Mouse (Mus musculus) forebrain, embryonic 16.5 days (tissue): Measurements from ENCODE around the gene Lpcat2b. TPM values are rescaled to one million over a fixed set of nuclear protein-coding genes. Genes with fewer than 3 reads are reported as not detected.

Source experiments
- ATAC-seq: fragments of 200-750 bp; cut with Nextera tagmentation; 2 replicates; pipeline ENCODE4 v1.8.0; 2017; ENCODE audit warnings: mild to moderate bottlenecking, moderate library complexity
- H3K27ac ChIP-seq: fragments of 300-500 bp; sonication (generic); 2 replicates; pipeline ENCODE4 v1.5.1; 2014; ENCODE audit warnings: low read length, control low read depth
- H3K27me3 ChIP-seq: fragments of 300-500 bp; sonication (generic); replicated peaks from 2 replicates; pipeline ENCODE4 v1.6.1; 2014; ENCODE audit warnings: low read length; ENCODE audit not compliant: control insufficient read depth, insufficient read depth
- H3K36me3 ChIP-seq: fragments of 300-500 bp; sonication (generic); 2 replicates; pipeline ENCODE4 v1.6.1; 2014; ENCODE audit not compliant: control insufficient read depth, insufficient read depth
- H3K4me1 ChIP-seq: fragments of 300-500 bp; sonication (generic); replicated peaks from 2 replicates; pipeline ENCODE4 v1.6.1; 2014; ENCODE audit warnings: low read length; ENCODE audit not compliant: control insufficient read depth, insufficient read depth
- H3K4me2 ChIP-seq: fragments of 300-500 bp; sonication (generic); 2 replicates; pipeline ENCODE4 v1.6.1; 2014; ENCODE audit warnings: mild to moderate bottlenecking, low read length, control low read depth
- H3K4me3 ChIP-seq: fragments of 300-500 bp; sonication (generic); replicated peaks from 2 replicates; pipeline ENCODE4 v1.5.1; 2014; ENCODE audit warnings: mild to moderate bottlenecking, low read length, control low read depth
- H3K9ac ChIP-seq: fragments of 300-500 bp; sonication (generic); replicated peaks from 2 replicates; pipeline ENCODE4 v1.6.1; 2014; ENCODE audit warnings: low read depth, low read length, control low read depth
- H3K9me3 ChIP-seq: fragments of 300-500 bp; sonication (generic); 2 replicates; pipeline ENCODE4 v1.6.1; 2016; ENCODE audit warnings: low read length; ENCODE audit not compliant: control insufficient read depth
- WGBS: fragments of 180-500 bp; shearing (Covaris S2); extraction: QIAGEN DNeasy Blood & Tissue Kit; methylation state at CpG from one replicate; pipeline ENCODE4 v1.1.7; 2014; 5-methylcytosine and 5-hydroxymethylcytosine counted together
- polyA plus RNA-seq: library from polyadenylated mRNA; unstranded; fragments of >200 nt; fragmentation: Nextera tagmentation; extraction: Ambion mirVana; gene quantifications from 2 replicates; pipeline ENCODE4 v1.2.1, GENCODE M21; 2015

Lpcat2b gene
- polyA plus RNA-seq, 1 experiment from 2014 or later: not detected

DNA sequence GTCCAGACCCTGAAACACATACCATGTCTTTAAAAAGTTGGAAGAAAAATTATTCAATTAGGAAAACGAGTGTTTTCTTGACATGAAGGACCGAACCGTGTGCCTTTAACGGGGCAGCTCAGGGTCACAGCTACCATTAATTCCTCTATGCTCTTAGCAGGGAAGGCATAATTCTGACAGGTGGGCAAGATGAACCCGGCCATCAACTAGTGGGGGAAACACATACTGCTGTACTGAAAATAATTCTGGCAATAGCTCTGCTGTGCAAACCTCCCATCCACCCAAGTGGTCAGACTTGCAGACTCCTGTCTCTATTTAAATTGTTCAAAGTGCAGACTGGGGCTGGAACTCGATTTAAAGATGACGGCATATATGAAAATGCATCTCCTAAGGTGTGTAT is 7.0 kb downstream of the Lpcat2b start:
- peak; percentile 15 for ATAC-seq
- Histone ChIP-seq H3K27ac (peak overlapping the region; percentile 88), H3K4me1 (peaks cover 6% of the 10 kb centered on the region), H3K4me3 (peak overlapping the region; percentile 76), H3K9ac (peak overlapping the region; percentile 94), H3K4me2 (peak overlapping the region; percentile 71), H3K9me3 (no peaks in the 10 kb centered on the region), H3K36me3 (no peaks in the 10 kb centered on the region), H3K27me3 (no peaks in the 10 kb centered on the region; the same call in 1 of the 2 replicates)
- 20% methylated on average over 7 of the region's 7 CpGs for WGBS

DNA sequence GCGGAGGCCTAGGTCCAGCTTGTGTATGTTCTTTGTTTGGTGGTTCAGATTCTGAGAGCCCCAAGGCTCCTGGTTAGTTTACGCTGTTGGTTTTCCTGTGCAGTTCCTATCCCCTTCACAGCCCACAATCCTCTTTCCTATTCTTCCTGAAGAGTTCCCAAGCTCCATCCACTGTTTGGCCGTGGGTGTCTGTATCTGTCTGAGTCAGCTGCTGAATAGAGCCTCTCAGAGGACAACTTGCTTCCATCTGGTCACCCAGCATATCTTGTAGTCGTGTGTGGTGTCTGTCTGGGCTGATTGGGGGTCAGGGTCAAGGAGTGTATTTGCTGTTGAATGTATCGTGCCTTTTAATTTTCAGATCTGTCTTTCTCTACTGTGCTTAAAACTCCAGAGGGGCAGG is 10.5 kb downstream of the Lpcat2b start:
- Histone ChIP-seq H3K27ac (no peak overlapping the region), H3K27me3 (no peaks in the 10 kb centered on the region), H3K36me3 (no peaks in the 10 kb centered on the region), H3K9me3 (no peaks in the 10 kb centered on the region), H3K4me3 (no peak overlapping the region), H3K4me2 (no peak overlapping the region), H3K9ac (no peak overlapping the region), H3K4me1 (peaks cover 6% of the 10 kb centered on the region)
- WGBS: 79% methylated on average over 5 of the region's 5 CpGs
- ATAC-seq: no peak

DNA sequence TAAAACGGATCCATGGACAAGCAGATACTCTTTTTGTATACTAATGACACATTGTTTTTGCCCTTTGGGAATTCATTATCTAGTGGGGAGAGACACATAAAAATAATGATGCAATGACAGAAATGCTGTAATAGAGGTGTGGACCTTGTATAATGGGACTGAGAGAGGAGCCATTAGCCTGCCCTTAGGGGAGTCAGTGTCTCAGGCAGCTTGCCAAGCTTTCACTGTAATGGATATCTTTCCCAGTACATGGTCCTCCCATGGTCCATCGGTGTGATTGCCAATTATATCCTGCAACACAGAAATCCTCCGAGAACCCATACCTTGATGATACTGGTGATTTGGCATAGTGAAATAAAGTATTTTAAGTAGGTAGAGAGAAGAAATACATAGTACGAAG is 12.9 kb downstream of the Lpcat2b start:
- H3K9ac ChIP-seq: no peak overlapping the region
- no peak for ATAC-seq
- H3K27ac ChIP-seq: no peak overlapping the region
- 74% methylated on average over 4 of the region's 4 CpGs for WGBS
- H3K4me2 ChIP-seq: no peak overlapping the region
- H3K36me3 ChIP-seq: no peaks in the 10 kb centered on the region
- H3K4me3 ChIP-seq: no peak overlapping the region
- H3K27me3 ChIP-seq: no peaks in the 10 kb centered on the region
- no peaks in the 10 kb centered on the region for H3K4me1 ChIP-seq
- no peaks in the 10 kb centered on the region for H3K9me3 ChIP-seq

DNA sequence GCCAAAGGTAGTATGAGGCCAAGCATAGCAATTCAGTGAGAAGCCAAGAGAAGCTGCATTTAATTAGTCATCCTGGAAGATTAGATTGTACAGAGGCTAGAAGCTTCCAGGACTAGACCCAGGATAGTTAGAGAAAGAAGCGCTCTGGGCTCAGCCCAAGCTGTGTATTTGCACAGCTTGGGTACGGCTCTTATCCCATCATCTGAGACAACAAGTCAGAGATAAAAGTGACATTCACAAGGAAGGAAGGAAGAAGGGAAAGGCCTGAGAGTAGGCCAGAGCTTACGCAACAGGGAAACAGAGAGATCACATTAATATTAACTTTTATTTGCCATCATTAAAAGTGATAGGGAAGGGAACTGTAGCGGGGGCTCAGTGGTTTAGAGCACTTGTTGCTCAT is 16.6 kb downstream of the Lpcat2b start:
- H3K9ac ChIP-seq: no peak overlapping the region
- no peaks in the 10 kb centered on the region for H3K36me3 ChIP-seq
- no peaks in the 10 kb centered on the region for H3K9me3 ChIP-seq
- H3K27me3 ChIP-seq: no peaks in the 10 kb centered on the region
- H3K4me2 ChIP-seq: no peak overlapping the region
- WGBS: 80% methylated on average over 4 of the region's 4 CpGs
- no peak overlapping the region for H3K27ac ChIP-seq
- H3K4me1 ChIP-seq: no peaks in the 10 kb centered on the region
- no peak overlapping the region for H3K4me3 ChIP-seq
- 0 out of 2 replicates have a peak, but pooled peaks have one; percentile 38 for ATAC-seq

DNA sequence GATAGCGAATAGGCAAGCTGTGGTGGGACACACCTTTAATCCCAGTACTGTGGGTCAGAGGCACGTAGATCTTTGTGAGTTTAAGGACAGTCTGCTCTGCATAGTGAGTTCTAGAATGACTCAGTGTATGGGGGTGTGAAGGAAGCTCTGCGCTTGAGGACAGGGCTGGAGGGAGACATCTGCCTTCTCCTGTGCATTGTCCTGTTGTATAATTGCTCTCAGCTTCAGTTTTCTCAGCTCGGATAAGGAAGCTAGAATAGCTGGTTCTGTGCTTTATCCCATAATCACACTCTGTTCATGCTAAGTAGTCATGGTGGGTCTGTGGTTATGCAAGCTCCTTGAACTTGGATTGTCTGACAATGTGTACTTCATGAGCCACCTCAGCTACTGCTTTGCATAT is 17.4 kb downstream of the Lpcat2b start:
- Histone ChIP-seq H3K4me2 (no peak overlapping the region), H3K4me3 (no peak overlapping the region), H3K36me3 (no peaks in the 10 kb centered on the region), H3K9me3 (no peaks in the 10 kb centered on the region), H3K4me1 (no peaks in the 10 kb centered on the region), H3K27ac (no peak overlapping the region), H3K9ac (no peak overlapping the region), H3K27me3 (no peaks in the 10 kb centered on the region)
- ATAC-seq: no peak
- WGBS: 96% methylated on average over 4 of the region's 4 CpGs

DNA sequence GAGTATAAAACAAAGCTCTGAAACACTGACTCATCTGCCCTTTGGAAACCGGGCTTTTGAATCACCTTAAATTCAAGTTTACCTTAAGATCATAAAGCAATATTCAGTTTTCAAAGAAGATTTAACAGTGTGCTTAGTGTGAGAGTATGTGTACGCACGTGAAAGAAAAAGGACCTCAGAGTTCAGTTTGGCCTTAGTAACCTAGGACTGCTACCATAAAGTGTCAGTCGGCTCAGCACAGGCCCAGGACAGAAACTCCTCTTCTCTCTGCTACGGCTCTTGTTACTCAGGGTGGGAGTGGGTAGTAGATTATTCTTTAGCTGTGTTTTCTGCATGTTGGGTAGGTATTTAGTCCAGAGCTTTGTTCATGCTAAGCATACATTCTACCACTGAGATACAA is 18.3 kb downstream of the Lpcat2b start:
- H3K27me3 ChIP-seq: no peaks in the 10 kb centered on the region
- ATAC-seq: no peak
- no peaks in the 10 kb centered on the region for H3K36me3 ChIP-seq
- no peak overlapping the region for H3K4me2 ChIP-seq
- no peak overlapping the region for H3K27ac ChIP-seq
- no peaks in the 10 kb centered on the region for H3K4me1 ChIP-seq
- H3K9ac ChIP-seq: no peak overlapping the region
- H3K9me3 ChIP-seq: no peaks in the 10 kb centered on the region
- WGBS: 88% methylated on average over 5 of the region's 5 CpGs
- no peak overlapping the region for H3K4me3 ChIP-seq

DNA sequence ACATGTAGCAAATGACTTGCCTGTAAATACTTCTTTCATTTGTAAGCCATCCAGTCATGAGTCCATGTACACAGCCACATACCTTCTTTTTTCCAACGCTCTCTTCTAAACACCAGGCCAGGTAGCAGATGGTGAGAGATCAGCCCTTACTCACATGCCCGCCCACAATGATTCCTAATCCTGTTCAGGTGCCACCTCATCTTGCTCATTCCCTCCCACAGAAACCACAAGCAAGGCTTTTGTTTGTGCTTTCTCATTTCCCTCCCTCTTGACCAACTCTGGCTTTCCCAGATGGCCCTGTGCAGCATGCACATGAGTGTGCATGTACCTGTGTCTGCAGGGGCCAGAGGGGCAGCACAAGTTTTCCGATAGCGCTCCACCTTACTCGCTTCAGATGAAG is 18.9 kb downstream of the Lpcat2b start:
- Histone ChIP-seq H3K4me2 (no peak overlapping the region), H3K36me3 (no peaks in the 10 kb centered on the region), H3K27ac (no peak overlapping the region), H3K27me3 (no peaks in the 10 kb centered on the region), H3K9ac (no peak overlapping the region), H3K4me3 (no peak overlapping the region), H3K9me3 (no peaks in the 10 kb centered on the region), H3K4me1 (no peaks in the 10 kb centered on the region)
- no peak for ATAC-seq
- WGBS: 92% methylated on average over 5 of the region's 5 CpGs

DNA sequence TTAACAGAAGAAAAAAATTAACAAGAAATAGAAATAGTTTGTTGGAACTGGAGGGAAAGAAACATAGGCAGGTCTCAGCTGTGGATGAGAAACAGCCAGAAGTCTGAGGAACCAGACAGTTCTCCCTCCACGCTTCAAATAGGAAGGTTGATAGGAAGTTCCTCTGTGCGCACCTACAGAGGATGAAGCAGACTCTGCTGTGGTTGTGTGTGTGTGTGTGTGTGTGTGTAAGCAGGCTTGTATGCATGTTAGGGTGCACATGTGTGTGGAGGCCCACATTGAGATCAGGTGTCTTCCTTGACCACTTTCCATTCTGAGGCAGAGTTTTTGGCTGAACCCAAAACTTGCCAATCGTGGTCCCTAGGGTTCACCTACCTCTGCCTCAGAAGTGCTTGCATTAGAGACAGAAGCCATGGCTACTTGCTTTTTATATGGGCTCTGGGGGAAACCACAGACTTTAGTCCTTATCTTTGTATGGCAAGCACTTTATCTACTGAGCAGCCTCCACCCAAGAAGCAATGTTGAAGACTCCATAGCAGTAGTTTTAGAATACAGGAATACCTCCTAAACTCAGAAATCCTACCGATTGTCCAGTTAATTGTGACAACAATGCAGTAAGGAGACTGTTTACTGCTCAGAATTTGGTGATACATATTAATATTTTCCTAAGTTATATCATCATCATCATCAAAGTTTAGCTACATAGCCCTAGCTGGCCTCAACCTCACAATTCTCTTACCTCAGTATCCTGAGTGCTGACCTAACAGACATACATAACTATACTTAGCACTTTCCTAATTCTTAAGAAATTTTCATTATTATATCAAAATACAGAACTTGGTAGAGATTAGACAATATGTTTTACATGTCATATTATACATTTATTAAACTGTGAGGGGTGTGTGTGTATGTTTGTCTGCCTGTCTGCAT is 31.1 kb downstream of the Lpcat2b start:
- no peak overlapping the region for H3K27ac ChIP-seq
- no peaks in the 10 kb centered on the region for H3K27me3 ChIP-seq
- H3K4me1 ChIP-seq: no peaks in the 10 kb centered on the region
- ATAC-seq: no peak
- H3K36me3 ChIP-seq: no peaks in the 10 kb centered on the region
- H3K9ac ChIP-seq: no peak overlapping the region
- WGBS: 93% methylated on average over 4 of the region's 4 CpGs
- no peak overlapping the region for H3K4me3 ChIP-seq
- no peaks in the 10 kb centered on the region for H3K9me3 ChIP-seq
- H3K4me2 ChIP-seq: no peak overlapping the region

DNA sequence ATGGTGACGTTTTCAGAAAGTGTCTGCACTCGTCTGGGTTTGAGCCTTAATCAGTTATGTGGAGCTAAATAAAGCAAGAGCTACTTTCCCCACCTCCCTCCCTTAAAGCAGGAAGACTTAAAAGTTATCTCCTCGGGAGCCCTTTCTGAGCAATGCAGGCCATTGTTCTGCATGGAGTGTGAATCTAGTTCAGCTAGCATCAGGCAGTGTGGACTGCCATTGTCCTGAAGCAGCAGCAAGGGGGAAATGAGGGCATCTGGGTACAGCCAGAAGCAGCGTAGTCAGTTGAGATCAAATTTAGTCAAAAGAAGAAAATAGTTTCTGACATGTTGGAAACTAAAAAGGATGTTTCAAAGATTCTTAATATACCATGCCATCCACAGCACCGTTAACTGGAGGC is 35.2 kb downstream of the Lpcat2b start:
- no peaks in the 10 kb centered on the region for H3K36me3 ChIP-seq
- no peak overlapping the region for H3K27ac ChIP-seq
- H3K4me1 ChIP-seq: no peaks in the 10 kb centered on the region
- no peak overlapping the region for H3K4me2 ChIP-seq
- no peaks in the 10 kb centered on the region; the same call in 1 of the 2 replicates for H3K9me3 ChIP-seq
- H3K9ac ChIP-seq: no peak overlapping the region
- H3K27me3 ChIP-seq: no peaks in the 10 kb centered on the region
- ATAC-seq: no peak
- WGBS: 23% methylated on average over 5 of the region's 5 CpGs
- H3K4me3 ChIP-seq: no peak overlapping the region
